ENCODE assay signal across 9 mouse cellular contexts in genomic region chr3:108961226-108961625, GRCm38 (mm10). TPM values are rescaled to one million over a fixed set of nuclear protein-coding genes. Genes with fewer than 3 reads are reported as not detected.
DNase-seq lines count a peak whose midpoint lies in the region; ATAC-seq lines count a peak whose summit lies in the region.
"Had no signal": no experiment of that assay in that cellular context is flagged by ENCODE, and none has a peak within 500 bp of the region (broad histone marks: within the 10 kb centered on the region; RNA-seq: fewer than 3 reads in every experiment).

No protein-coding gene starts in this region.

- H3K27me3 ChIP-seq in heart, embryonic 15.5 days, result no peaks in the 10 kb centered on the region
- no peaks in the 10 kb centered on the region for H3K27me3 ChIP-seq in forebrain, embryonic 16.5 days (replicated peaks; ENCODE audit: control insufficient read depth, insufficient read depth, low read length)
- H3K27me3 ChIP-seq: limb, embryonic 12.5 days had no signal

- no peak overlapping the region for H3K27ac ChIP-seq in heart, embryonic 15.5 days
- peak overlapping the region; percentile 13; the same call in 1 of the 2 replicates for H3K27ac ChIP-seq in forebrain, embryonic 16.5 days (ENCODE audit: low read length)
- H3K27ac ChIP-seq: limb, embryonic 12.5 days had no signal

- intact Hi-C loops in heart, postnatal 14 days (cut with DNase I), result no loop called here

- WGBS in heart, embryonic 15.5 days, result 44% methylated on average over 7 of the region's 7 CpGs
- WGBS in forebrain, embryonic 16.5 days, result 26% methylated on average over 7 of the region's 7 CpGs

- H3K36me3 ChIP-seq in heart, embryonic 15.5 days, result no peaks in the 10 kb centered on the region
- no peaks in the 10 kb centered on the region for H3K36me3 ChIP-seq in forebrain, embryonic 16.5 days (ENCODE audit: control insufficient read depth, insufficient read depth)
- H3K36me3 ChIP-seq: limb, embryonic 12.5 days had no signal

- no peak for DNase-seq in heart, postnatal 14 days
- DNase-seq in mesoderm, embryonic 11.5 days (ENCODE audit: low read depth, low spot score), result peak; percentile 60
- DNase-seq in adrenal gland, postnatal 4 days (ENCODE audit: low spot score in 2 of 2), result no peak
- no peak for DNase-seq in adrenal gland, adult 8-10 months
- DNase-seq in right cerebral cortex, postnatal 36 days (ENCODE audit: low spot score in 2 of 2), result no peak

- H3K4me1 ChIP-seq in heart, embryonic 15.5 days (replicated peaks), result 0 out of 2 replicates have a peak, but pooled peaks cover 2% of the 10 kb centered on the region
- H3K4me1 ChIP-seq in forebrain, embryonic 16.5 days (replicated peaks; ENCODE audit: control insufficient read depth, insufficient read depth, low read length), result peaks cover 9% of the 10 kb centered on the region

- ATAC-seq in heart, embryonic 15.5 days (replicated peaks; ENCODE audit: insufficient number of reproducible peaks, insufficient read depth, low FRiP score, low read depth), result peak; percentile 58; the same call in 1 of the 2 replicates
- ATAC-seq in cerebellum, adult (ENCODE audit: insufficient number of reproducible peaks, low FRiP score, low TSS enrichment), result peak; percentile 57
- peak; percentile 87 for ATAC-seq in forebrain, embryonic 16.5 days

- H3K4me3 ChIP-seq in heart, embryonic 15.5 days, result no peak overlapping the region
- no peak overlapping the region for H3K4me3 ChIP-seq in forebrain, embryonic 16.5 days (replicated peaks; ENCODE audit: low read length)
- H3K4me3 ChIP-seq: limb, embryonic 12.5 days had no signal

- peak overlapping the region; percentile 19; the same call in 1 of the 2 replicates for H3K4me2 ChIP-seq in heart, embryonic 15.5 days
- peak overlapping the region; percentile 16 for H3K4me2 ChIP-seq in forebrain, embryonic 16.5 days (ENCODE audit: low read length)
- H3K4me2 ChIP-seq: limb, embryonic 12.5 days had no signal

- H3K9ac ChIP-seq in heart, embryonic 15.5 days, result no peak overlapping the region
- no peak overlapping the region for H3K9ac ChIP-seq in forebrain, embryonic 16.5 days (replicated peaks; ENCODE audit: low read depth, low read length)
- H3K9ac ChIP-seq: limb, embryonic 12.5 days had no signal

- H3K9me3 ChIP-seq in heart, embryonic 15.5 days (replicated peaks), result no peaks in the 10 kb centered on the region
- H3K9me3 ChIP-seq in forebrain, embryonic 16.5 days (ENCODE audit: control insufficient read depth, low read length), result no peaks in the 10 kb centered on the region
- H3K9me3 ChIP-seq: limb, embryonic 12.5 days had no signal

RNA-seq across cellular contexts. Expression of gene Gm9857, which starts 21.0 kb away (rescaled TPM):
- polyA plus RNA-seq in heart, embryonic 15.5 days (2015; fragmentation: Nextera tagmentation; extraction: Ambion mirVana), result not detected in 2 replicates
- total RNA-seq in heart, postnatal 14 days (2021), result not detected
- polyA plus RNA-seq in forebrain, embryonic 16.5 days (2015; fragmentation: Nextera tagmentation; extraction: Ambion mirVana), result 0.71 and 1.3 TPM in 2 replicates
- not detected for total RNA-seq in adrenal gland, postnatal 4 days (2021)
- total RNA-seq in adrenal gland, adult 8-10 months (2022), result not detected
- polyA plus RNA-seq: limb, embryonic 12.5 days had no signal

RNA-seq across cellular contexts. Expression of gene Henmt1, which starts 21.6 kb away (rescaled TPM):
- polyA plus RNA-seq in heart, embryonic 15.5 days (2015; fragmentation: Nextera tagmentation; extraction: Ambion mirVana), result 0.25 TPM in 1 of 2 replicates, not detected in the other
- total RNA-seq in heart, postnatal 14 days (2021), result not detected
- polyA plus RNA-seq in forebrain, embryonic 16.5 days (2015; fragmentation: Nextera tagmentation; extraction: Ambion mirVana), result 1.2 and 1.7 TPM in 2 replicates
- total RNA-seq in adrenal gland, postnatal 4 days (2021), result under 1 TPM in 1 of 2 experiments, not detected in 1; 0.20 TPM
- total RNA-seq in adrenal gland, adult 8-10 months (2022), result under 1 TPM in 1 of 4 experiments, not detected in 3; 0.17 TPM

RNA-seq across cellular contexts. Expression of gene Prpf38b, which starts 49.7 kb away (rescaled TPM):
- 48.1 and 51.6 TPM in 2 replicates for polyA plus RNA-seq in heart, embryonic 15.5 days (2015; fragmentation: Nextera tagmentation; extraction: Ambion mirVana)
- total RNA-seq in heart, postnatal 14 days (2021), result 10 to 100 TPM; 27.7 to 28.1 TPM
- polyA plus RNA-seq in forebrain, embryonic 16.5 days (2015; fragmentation: Nextera tagmentation; extraction: Ambion mirVana), result 59.0 and 66.5 TPM in 2 replicates
- 10 to 100 TPM; 80.4 to 83.0 TPM for total RNA-seq in adrenal gland, postnatal 4 days (2021)
- 10 to 100 TPM; 43.0 to 81.4 (median 55.3) TPM for total RNA-seq in adrenal gland, adult 8-10 months (2022)
